Mouse (Mus musculus): ENCODE data around the gene Lrrc4. TPM values are rescaled to one million over a fixed set of nuclear protein-coding genes. Genes with fewer than 3 reads are reported as not detected.

Lrrc4 gene
- polyA plus RNA-seq, 1 experiment from 2014 or later, result 5.6 TPM

GRCm38 (mm10) chr6:28613441-28613840, 218.1 kb downstream of the Lrrc4 start:
- Histone ChIP-seq H3K4me3 (no peak overlapping the region), H3K27me3 (no peaks in the 10 kb centered on the region), H3K9me3 (no peaks in the 10 kb centered on the region), H3K4me1 (replicated peaks) (peaks cover 4% of the 10 kb centered on the region), H3K4me2 (no peak overlapping the region), H3K9ac (no peak overlapping the region), H3K27ac (no peak overlapping the region), H3K36me3 (no peaks in the 10 kb centered on the region)
- WGBS, result 83% methylated on average over 4 of the region's 4 CpGs
- no peak for ATAC-seq (ENCODE audit: low FRiP score)

Other genes starting within 250 kb of the Lrrc4 start
- gene Lep, start 228.5 kb upstream of the Lrrc4 start, polyA plus RNA-seq (2015; fragmentation: Nextera tagmentation; extraction: Ambion mirVana), result not detected in 2 replicates